Mouse (Mus musculus) heart, embryonic 14.5 days (tissue): ENCODE results near the gene Ccr10. TPM values are rescaled to one million over a fixed set of nuclear protein-coding genes. Genes with fewer than 3 reads are reported as not detected.

Experiments
- ATAC-seq: fragments of 200-750 bp; cut with Nextera tagmentation; 2 replicates; pipeline ENCODE4 v1.8.0; 2017; ENCODE audit warnings: low read depth, moderate TSS enrichment; ENCODE audit not compliant: insufficient number of reproducible peaks, insufficient read depth, low FRiP score
- H3K27ac ChIP-seq, 2 experiments: fragments of 200-500 bp in 1 of 2; fragments of 300-500 bp in 1 of 2; sonication (generic) in 1 of 2; replicated peaks in 1 of 2; 2 replicates each; pipeline ENCODE4 v1.5.1; 2012 to 2014; ENCODE audit warnings: low read depth in 2 of 2, low read length in 2 of 2, control low read depth in 1 of 2, mild to moderate bottlenecking in 1 of 2, mixed read lengths in 1 of 2; ENCODE audit not compliant: control insufficient read depth in 1 of 2, insufficient read depth in 1 of 2
- H3K27me3 ChIP-seq: fragments of 300-500 bp; sonication (generic); 2 replicates; pipeline ENCODE4 v1.6.1; 2014; ENCODE audit warnings: mild to moderate bottlenecking, low read length, control low read depth; ENCODE audit not compliant: control insufficient read depth, insufficient read depth
- H3K36me3 ChIP-seq: fragments of 300-500 bp; sonication (generic); 2 replicates; pipeline ENCODE4 v1.6.1; 2014; ENCODE audit warnings: mild to moderate bottlenecking, control low read depth, low read length, mixed read lengths; ENCODE audit not compliant: control insufficient read depth, insufficient read depth
- H3K4me1 ChIP-seq, 2 experiments: fragments of 200-500 bp in 1 of 2; fragments of 300-500 bp in 1 of 2; sonication (generic) in 1 of 2; 2 replicates each; pipeline ENCODE4 v1.6.1; 2012 to 2014; ENCODE audit warnings: low read length in 2 of 2, control low read depth in 1 of 2, mixed read lengths in 1 of 2; ENCODE audit not compliant: control insufficient read depth in 2 of 2, insufficient read depth in 2 of 2
- H3K4me2 ChIP-seq: fragments of 300-500 bp; sonication (generic); 2 replicates; pipeline ENCODE4 v1.6.1; 2014; ENCODE audit warnings: mild to moderate bottlenecking, low read length
- H3K4me3 ChIP-seq, 2 experiments: fragments of 200-500 bp in 1 of 2; fragments of 300-500 bp in 1 of 2; sonication (generic) in 1 of 2; 2 replicates each; pipeline ENCODE4 v1.5.1; 2012 to 2014; ENCODE audit warnings: low read length in 2 of 2, mild to moderate bottlenecking in 2 of 2, control low read depth in 1 of 2, low read depth in 1 of 2, moderate library complexity in 1 of 2; ENCODE audit not compliant: control insufficient read depth in 1 of 2, insufficient read depth in 1 of 2
- H3K9ac ChIP-seq: fragments of 300-500 bp; sonication (generic); 2 replicates; pipeline ENCODE4 v1.6.1; 2014; ENCODE audit warnings: mild to moderate bottlenecking, low read length
- H3K9me3 ChIP-seq: fragments of 300-500 bp; sonication (generic); 2 replicates; pipeline ENCODE4 v1.6.1; 2016; ENCODE audit warnings: low read length, control low read depth; ENCODE audit not compliant: control insufficient read depth
- WGBS: fragments of 180-500 bp; shearing (Covaris S2); extraction: QIAGEN DNeasy Blood & Tissue Kit; methylation state at CpG from one replicate; pipeline ENCODE4 v1.1.7; 2014; 5-methylcytosine and 5-hydroxymethylcytosine counted together
- polyA plus RNA-seq: library from polyadenylated mRNA; unstranded; fragments of >200 nt; fragmentation: Nextera tagmentation; extraction: Ambion mirVana; gene quantifications from 2 replicates; pipeline ENCODE4 v1.2.1, GENCODE M21; 2014

Gene Ccr10
- polyA plus RNA-seq, 1 experiment from 2014 or later = not detected

DNA sequence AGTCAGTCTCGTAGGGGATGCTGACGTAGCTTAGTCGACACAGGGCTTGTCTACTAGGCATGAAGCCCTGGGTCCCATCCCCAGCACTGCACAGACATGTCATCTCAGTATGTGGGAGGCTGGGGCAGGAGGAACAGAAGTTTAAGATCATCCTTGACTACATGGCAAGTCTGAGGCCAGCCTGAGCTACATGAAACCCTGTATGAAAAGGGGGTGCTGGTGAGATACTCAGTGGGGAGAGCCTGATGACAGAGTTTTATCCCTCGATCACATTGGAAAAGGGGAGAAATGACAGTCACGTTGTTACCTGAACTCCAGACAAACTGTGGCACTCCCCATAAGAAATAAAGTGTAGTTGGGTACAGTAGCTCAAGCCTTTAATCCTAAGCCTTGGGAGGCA, 12.3 kb upstream of the Ccr10 start:
- Histone ChIP-seq H3K4me1 (peaks cover 19 to 31% of the 10 kb centered on the region in 2 experiments), H3K4me3 (no peak overlapping the region), H3K9me3 (no peaks in the 10 kb centered on the region), H3K4me2 (no peak overlapping the region), H3K36me3 (peaks cover 6% of the 10 kb centered on the region), H3K27me3 (no peaks in the 10 kb centered on the region), H3K27ac (no peak overlapping the region), H3K9ac (no peak overlapping the region)
- no peak for ATAC-seq
- WGBS = 84% methylated on average over 5 of the region's 5 CpGs

DNA sequence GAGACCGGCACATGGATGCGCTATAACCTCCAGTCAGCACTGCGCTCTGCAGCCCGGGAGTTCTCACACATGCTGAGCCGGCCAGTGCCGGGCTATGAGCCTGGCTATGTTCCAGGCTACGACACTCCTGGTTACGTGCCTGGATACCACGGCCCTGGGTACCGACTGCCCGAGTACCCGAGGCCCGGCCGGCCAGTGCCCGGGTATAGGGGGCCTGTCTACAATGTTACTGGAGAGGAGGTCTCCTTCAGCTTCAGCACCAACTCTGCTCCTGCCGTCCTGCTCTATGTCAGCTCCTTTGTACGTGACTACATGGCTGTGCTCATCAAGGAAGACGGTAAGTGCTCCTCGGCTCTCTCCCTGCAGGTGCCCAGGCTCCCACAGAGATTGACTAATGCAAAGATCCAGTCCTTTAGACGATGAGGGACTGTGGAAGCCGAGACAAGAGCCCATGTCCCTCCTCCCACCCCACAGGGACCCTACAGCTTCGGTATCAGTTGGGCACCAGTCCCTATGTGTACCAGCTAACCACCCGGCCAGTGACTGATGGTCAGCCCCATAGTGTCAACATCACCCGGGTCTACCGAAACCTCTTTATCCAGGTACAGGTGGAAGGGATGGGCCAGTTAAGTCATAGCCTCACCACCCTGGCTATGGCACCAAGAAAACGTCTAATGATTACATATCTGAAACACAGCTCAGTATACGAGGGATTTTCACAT, 11.4 kb upstream of the Ccr10 start:
- ATAC-seq = no peak
- no peaks in the 10 kb centered on the region for H3K27me3 ChIP-seq
- 80% methylated on average over 27 of the region's 27 CpGs for WGBS
- no peak overlapping the region for H3K9ac ChIP-seq
- H3K27ac ChIP-seq = no peak overlapping the region
- H3K4me2 ChIP-seq = no peak overlapping the region
- H3K36me3 ChIP-seq = no peaks in the 10 kb centered on the region
- H3K9me3 ChIP-seq = no peaks in the 10 kb centered on the region
- no peak overlapping the region for H3K4me3 ChIP-seq
- peaks cover 19 to 26% of the 10 kb centered on the region in 2 experiments for H3K4me1 ChIP-seq

DNA sequence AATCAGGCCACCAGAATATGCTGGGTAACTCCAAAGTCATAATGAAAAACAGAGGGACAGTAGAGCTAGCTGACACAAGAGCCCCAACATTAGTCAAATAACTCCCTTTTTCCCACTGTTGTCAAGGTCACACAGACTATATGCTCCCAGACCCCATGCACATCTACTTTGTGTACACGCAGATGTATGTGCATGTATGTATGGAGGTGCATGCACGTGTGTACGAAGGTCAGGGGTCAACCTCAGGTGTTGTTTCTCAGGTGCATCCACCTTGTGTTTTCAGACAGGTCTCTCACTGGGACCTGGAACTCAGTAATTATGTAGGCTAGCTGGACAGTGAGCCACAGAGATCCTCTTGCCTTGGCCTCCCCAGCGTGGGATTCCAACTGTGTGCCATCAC, 10.2 kb upstream of the Ccr10 start:
- H3K4me3 ChIP-seq = no peak overlapping the region
- no peak overlapping the region for H3K27ac ChIP-seq
- H3K4me1 ChIP-seq = peaks cover 9 to 14% of the 10 kb centered on the region in 2 experiments; a peak in 3 of 4 replicates
- no peaks in the 10 kb centered on the region for H3K36me3 ChIP-seq
- no peak overlapping the region for H3K9ac ChIP-seq
- no peak for ATAC-seq
- WGBS = 87% methylated on average over 4 of the region's 4 CpGs
- H3K4me2 ChIP-seq = no peak overlapping the region
- H3K9me3 ChIP-seq = no peaks in the 10 kb centered on the region
- no peaks in the 10 kb centered on the region for H3K27me3 ChIP-seq

DNA sequence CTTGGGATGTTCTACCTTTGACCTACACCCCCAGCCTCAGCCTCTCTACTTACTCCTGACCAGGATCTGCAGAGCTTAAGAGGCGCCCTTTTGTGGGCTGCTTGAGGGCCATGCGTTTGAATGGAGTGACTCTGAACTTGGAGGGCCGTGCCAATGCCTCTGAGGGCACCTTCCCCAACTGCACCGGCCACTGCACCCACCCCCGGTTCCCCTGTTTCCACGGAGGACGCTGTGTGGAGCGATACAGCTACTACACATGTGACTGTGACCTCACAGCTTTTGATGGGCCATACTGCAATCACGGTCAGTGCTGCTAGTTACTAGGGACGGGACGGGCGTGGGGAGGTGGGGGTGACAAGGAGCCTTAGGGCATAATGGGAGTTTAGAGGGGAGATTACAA, 9.7 kb upstream of the Ccr10 start:
- H3K27me3 ChIP-seq = no peaks in the 10 kb centered on the region
- H3K9ac ChIP-seq = no peak overlapping the region
- no peaks in the 10 kb centered on the region for H3K9me3 ChIP-seq
- peaks cover 5 to 9% of the 10 kb centered on the region in 2 experiments; a peak in 3 of 4 replicates for H3K4me1 ChIP-seq
- H3K4me2 ChIP-seq = no peak overlapping the region
- no peaks in the 10 kb centered on the region for H3K36me3 ChIP-seq
- no peak for ATAC-seq
- no peak overlapping the region for H3K27ac ChIP-seq
- WGBS = 82% methylated on average over 12 of the region's 12 CpGs
- H3K4me3 ChIP-seq = no peak overlapping the region

DNA sequence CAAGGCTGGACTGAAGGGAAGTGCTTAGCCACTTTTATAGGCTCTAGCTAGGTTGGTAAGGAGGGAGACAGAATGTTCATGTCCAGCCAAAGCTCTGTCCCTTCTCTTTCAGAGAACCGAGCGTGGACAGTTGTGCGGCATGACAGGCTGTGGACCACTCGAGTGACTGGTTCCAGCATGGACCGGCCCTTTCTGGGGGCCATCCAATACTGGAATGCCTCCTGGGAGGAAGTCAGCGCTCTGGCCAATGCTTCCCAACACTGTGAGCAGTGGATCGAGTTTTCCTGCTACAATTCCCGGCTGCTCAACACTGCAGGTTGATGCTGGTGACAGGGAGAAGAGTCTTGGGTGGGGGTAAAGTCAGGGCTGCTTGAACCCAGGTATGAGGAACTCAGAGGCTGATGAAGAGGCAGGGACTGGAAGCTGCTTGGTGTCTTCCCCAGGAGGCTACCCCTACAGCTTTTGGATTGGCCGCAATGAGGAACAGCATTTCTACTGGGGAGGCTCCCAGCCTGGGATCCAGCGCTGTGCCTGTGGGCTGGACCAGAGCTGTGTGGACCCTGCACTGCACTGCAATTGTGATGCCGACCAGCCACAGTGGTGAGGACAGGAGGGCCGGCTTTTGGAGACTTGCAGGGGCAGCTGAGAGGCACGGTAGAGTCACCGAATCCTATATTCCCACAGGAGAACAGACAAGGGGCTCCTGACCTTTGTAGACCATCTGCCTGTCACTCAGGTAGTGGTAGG, 7.7 kb upstream of the Ccr10 start:
- 70% methylated on average over 14 of the region's 14 CpGs for WGBS
- ATAC-seq = no peak; the same call in 1 of the 2 replicates
- H3K36me3 ChIP-seq = no peaks in the 10 kb centered on the region
- no peaks in the 10 kb centered on the region for H3K9me3 ChIP-seq
- H3K4me3 ChIP-seq = no peak overlapping the region
- H3K4me2 ChIP-seq = no peak overlapping the region
- no peak overlapping the region for H3K9ac ChIP-seq
- H3K27me3 ChIP-seq = peaks cover 8% of the 10 kb centered on the region
- no peak overlapping the region for H3K27ac ChIP-seq
- peaks cover 0 to 2% of the 10 kb centered on the region in 2 experiments; a peak in 1 of 4 replicates for H3K4me1 ChIP-seq

DNA sequence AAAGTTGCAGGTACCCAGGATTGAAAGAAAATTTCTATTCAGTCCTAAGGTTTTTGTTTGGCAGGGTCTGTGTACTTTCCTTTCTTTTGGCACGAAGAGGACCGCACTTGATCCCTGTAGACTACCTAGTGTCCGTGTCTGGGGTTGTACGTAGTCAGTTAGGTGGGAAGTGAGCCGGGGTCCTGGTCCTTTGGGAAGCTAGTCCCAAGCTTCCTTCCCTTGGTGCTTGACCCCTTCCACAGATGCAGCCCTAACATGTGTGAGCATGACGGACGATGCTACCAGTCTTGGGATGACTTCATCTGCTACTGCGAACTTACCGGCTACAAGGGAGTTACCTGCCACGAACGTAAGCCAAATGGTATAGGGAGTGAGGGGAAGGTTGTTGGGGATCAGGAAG, 6.7 kb upstream of the Ccr10 start:
- no peaks in the 10 kb centered on the region for H3K9me3 ChIP-seq
- peaks cover 0 to 2% of the 10 kb centered on the region in 2 experiments; a peak in 1 of 4 replicates for H3K4me1 ChIP-seq
- H3K4me2 ChIP-seq = no peak overlapping the region
- 88% methylated on average over 11 of the region's 11 CpGs for WGBS
- no peak for ATAC-seq
- no peak overlapping the region for H3K27ac ChIP-seq
- no peaks in the 10 kb centered on the region for H3K36me3 ChIP-seq
- H3K27me3 ChIP-seq = peaks cover 17% of the 10 kb centered on the region
- no peak overlapping the region for H3K4me3 ChIP-seq
- no peak overlapping the region for H3K9ac ChIP-seq

DNA sequence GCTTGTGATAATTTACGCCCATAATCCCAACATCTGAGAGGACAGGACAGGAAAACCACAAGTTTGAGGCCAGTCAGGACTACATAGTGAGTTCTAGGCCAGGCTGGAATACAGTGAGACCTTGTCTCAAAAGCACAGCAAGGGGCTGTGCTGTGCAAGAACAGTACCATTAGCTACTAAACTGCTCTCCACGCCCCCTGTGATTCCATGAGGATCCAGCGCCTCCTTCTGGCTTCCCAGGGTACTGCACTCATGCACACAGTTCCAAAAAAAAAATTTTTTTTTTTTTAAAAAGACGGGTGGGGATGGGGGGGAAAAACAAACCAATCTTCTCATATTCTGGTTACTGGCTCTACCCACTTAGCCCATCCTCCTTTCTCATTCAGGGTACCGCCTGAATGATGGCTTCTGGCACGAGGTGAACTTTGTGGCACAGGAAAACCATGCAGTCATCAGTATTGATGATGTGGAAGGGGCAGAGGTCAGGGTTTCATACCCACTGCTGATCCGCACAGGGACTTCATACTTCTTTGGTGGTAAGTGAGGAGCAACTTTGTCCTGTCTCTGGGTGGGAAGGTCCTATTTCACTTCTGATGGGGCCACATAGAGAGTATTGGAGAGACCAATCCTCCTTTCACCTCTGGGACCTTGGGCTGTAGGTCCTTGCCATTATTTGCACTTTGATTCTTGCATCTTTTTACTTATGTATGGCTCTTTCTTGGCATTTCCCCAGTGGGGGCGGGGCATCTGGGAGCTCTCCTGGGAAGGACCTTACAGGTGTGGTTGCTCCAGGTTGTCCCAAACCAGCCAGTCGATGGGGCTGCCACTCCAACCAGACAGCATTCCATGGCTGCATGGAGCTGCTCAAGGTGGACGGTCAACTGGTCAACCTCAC, 5.8 kb upstream of the Ccr10 start:
- H3K4me2 ChIP-seq = no peak overlapping the region
- H3K27ac ChIP-seq = no peak overlapping the region
- no peak overlapping the region for H3K9ac ChIP-seq
- peaks cover 4 to 6% of the 10 kb centered on the region in 2 experiments; a peak in 3 of 4 replicates for H3K4me1 ChIP-seq
- WGBS = 41% methylated on average over 10 of the region's 10 CpGs
- peaks cover 17% of the 10 kb centered on the region for H3K27me3 ChIP-seq
- no peaks in the 10 kb centered on the region for H3K36me3 ChIP-seq
- H3K9me3 ChIP-seq = no peaks in the 10 kb centered on the region
- ATAC-seq = no peak
- H3K4me3 ChIP-seq = no peak overlapping the region
